Mouse (Mus musculus) embryonic fibroblast, embryonic 13.5 days (primary cell): Measurements from ENCODE around the gene Chd9. TPM values are rescaled to one million over a fixed set of nuclear protein-coding genes. Genes with fewer than 3 reads are reported as not detected.

Experiments used
- H3K27ac ChIP-seq: 2 replicates; pipeline ENCODE4 v1.5.1; 2012; ENCODE audit warnings: low read length, control low read depth, inconsistent platforms; ENCODE audit not compliant: insufficient read depth
- H3K4me1 ChIP-seq: 2 replicates; pipeline ENCODE4 v1.6.1; 2011; ENCODE audit warnings: low read length; ENCODE audit not compliant: control insufficient read depth, insufficient read depth
- H3K4me3 ChIP-seq: 2 replicates; pipeline ENCODE4 v1.5.1; 2011; ENCODE audit warnings: mild to moderate bottlenecking, control low read depth, low read length; ENCODE audit not compliant: insufficient read depth
- CTCF ChIP-seq: IDR thresholded peaks from 2 replicates; pipeline ENCODE4 v1.5.1; 2011; ENCODE audit warnings: mild to moderate bottlenecking, control low read depth, low read length, moderate library complexity, borderline replicate concordance; ENCODE audit not compliant: insufficient read depth
- POLR2A ChIP-seq: IDR thresholded peaks from 2 replicates; pipeline ENCODE4 v1.6.1; 2011; ENCODE audit warnings: low read depth, mild to moderate bottlenecking, control low read depth, low read length, moderate library complexity
- polyA plus RNA-seq: library from polyadenylated mRNA; stranded (reverse); fragments of >200 nt; gene quantifications from 2 replicates; pipeline ENCODE4 v1.2.4, GENCODE M21; 2011; ENCODE audit warnings: low read depth; ENCODE audit not compliant: missing spikeins, insufficient read length

The Chd9 gene
- polyA plus RNA-seq, 1 experiment: 83.6 TPM

DNA sequence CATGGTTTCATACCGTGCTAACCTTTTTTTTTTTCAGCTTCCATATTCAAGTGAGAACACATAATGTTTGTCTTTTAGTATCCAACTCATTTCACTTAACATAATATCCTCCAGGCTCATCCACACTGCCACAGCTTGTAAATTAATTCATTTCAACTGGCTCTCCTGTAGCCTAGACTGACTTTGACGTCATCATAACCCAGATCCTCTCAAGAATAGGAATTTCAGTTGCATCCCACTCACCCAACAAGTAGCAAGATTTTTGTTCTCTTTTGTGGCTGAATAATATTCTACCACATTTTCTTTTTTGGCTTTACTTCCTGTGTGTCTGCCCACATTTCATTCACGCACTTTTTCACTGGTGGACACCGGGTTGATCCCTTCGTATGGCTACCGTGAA lies 9.3 kb downstream of the Chd9 start:
- no peak overlapping the region for H3K4me3 ChIP-seq
- peaks cover 22% of the 10 kb centered on the region for H3K4me1 ChIP-seq
- no peak for TF ChIP-seq POLR2A
- no peak for TF ChIP-seq CTCF
- no peak overlapping the region for H3K27ac ChIP-seq

DNA sequence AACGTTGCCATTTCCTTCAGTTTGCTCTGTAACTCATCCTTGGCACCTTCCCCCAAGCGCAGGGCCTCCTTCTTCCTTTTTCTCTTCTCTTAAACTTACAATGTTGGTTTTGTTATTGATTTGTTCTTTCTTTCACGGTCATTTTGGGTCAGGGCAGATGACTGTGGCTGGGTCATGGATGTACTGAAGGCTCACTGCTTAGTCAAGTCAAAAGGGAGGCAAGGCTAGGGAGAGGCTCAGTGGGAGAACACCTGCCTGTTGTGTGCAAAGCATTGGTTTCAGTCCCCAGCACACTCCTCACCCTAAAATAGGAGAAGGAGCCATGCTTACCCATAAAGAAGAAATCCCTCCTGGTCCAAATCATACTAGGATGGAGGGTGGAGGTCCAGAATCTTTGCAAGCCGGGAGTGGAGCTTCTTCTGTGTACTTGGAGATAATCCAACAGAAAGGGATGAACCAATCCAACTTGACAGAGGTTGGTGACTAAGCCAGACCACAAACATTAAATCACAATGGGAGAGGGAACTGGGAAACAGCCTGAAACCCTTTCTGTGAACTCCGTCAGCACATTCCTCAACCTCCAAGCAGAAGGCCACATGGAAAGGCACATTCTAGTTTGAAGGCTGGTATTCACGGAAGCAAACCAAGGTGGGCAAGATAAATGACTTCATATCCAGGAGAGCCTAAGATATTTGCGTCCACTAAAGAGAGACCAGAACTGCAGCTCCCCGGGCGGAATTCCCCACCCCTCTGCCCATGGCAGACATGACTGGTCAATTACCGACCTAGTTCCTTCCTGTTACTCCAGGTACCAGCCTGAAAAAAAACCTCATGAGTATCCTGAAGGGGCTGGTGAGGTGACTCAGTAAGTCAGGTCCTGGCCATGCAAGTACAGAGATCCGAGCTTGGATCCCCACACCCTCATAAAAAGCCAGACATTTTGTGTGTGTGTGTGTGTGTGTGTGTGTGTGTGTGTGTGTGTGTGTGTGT lies 11.9 kb downstream of the Chd9 start:
- Histone ChIP-seq H3K27ac (peak overlapping the region; percentile 77), H3K4me3 (no peak overlapping the region), H3K4me1 (peaks cover 10% of the 10 kb centered on the region)
- TF ChIP-seq CTCF (no peak), POLR2A (no peak)

DNA sequence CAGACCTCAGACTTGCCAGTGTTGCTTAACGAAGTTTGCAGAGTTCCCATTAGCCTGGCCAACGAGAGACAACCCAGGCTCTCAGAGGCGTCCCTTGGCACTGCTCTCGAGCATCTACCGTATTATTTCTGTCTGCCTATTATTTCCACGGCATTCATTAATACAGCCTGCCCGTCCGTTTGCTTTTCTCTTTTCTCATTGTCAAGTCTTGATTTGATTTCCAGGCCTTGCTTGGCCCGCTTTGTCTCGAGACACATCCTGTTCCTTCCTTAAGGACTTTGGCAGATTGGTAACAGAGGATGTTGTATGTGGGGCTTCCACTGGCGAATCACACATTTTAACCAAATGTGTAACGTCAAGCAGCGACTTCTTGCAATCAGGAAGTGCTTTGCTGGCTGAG lies 13.2 kb downstream of the Chd9 start:
- TF ChIP-seq POLR2A (no peak), CTCF (no peak)
- Histone ChIP-seq H3K4me1 (peaks cover 10% of the 10 kb centered on the region), H3K27ac (no peak overlapping the region), H3K4me3 (no peak overlapping the region)

DNA sequence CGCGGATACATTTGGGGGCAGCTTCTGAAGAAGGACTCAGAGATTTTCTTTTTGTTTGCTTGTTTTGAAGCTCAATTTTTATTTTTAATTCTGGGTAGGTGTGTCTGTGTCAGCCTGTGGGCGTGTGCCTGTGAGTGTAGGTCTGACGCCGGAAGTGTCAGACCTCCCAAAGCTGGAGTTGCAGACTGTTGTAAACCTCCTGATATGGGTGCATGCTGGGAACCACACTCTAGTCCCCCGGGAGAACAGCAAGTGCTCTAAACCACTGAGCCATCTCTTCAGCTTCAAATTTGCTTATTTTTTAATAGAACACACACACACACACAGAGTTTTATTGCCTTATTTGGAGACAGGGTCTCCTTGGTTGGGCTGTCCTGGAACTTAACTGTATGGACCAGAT lies 15.0 kb downstream of the Chd9 start:
- H3K4me3 ChIP-seq: no peak overlapping the region
- H3K27ac ChIP-seq: no peak overlapping the region
- TF ChIP-seq CTCF: no peak
- TF ChIP-seq POLR2A: no peak
- H3K4me1 ChIP-seq: peaks cover 10% of the 10 kb centered on the region

DNA sequence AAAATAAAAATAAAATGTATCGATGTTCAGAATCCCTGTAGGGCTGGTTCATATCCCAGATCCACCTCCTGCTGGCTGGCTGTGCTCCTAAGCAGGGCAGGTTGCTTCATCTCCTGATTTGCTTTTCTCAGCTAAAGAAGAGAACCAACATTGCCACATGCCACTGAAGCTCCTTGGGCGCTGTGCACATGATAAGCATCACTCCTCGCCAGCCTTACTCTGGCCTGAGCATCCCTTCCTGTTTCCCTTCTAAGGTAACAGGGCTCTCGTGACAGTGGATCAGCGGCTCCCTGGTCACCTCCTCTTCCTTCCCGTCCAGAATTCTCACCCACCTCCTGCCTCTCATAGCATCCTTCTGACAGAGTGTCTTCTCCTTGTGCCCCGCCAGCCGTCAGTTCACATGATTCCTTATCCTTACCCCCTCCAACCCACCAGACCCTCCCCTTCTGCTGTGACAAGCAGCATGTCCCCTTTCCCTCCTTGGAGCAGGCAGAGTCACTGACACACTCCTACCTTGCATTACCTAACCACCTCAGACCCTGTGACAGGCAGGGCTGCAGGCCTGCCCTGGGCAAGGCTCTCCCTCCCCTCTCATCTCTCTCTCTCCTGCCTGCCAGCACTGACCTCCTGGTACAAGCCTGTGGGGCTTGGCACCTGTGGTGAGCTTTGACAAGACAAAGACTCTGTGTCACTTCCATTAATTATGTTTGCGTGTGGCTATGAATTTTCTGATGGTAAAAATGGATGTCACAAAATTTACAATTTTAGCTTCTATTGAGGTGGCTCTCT lies 16.2 kb downstream of the Chd9 start:
- no peak overlapping the region for H3K4me3 ChIP-seq
- TF ChIP-seq POLR2A (no peak), CTCF (no peak)
- H3K4me1 ChIP-seq: peaks cover 10% of the 10 kb centered on the region
- no peak overlapping the region for H3K27ac ChIP-seq

DNA sequence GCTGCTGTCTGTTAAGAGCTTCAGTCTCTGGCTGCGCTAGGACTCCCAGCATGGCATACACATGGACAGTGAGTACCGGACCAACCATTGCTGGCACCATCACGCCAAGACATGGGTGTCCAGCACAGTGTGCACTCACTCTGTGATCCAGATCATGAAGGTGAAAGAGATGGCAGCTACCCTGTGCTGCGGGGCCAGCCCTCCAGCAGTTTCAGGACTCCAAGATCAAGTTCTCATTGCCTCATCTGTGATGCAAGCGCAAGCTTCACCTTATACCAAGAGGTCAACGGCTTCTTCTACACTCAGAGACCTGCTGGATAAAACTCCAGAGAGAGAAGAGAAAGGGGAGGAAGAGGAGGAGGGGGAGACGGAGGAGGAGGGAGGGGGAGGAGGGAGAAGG lies 19.8 kb downstream of the Chd9 start:
- H3K27ac ChIP-seq: no peak overlapping the region
- H3K4me1 ChIP-seq: no peaks in the 10 kb centered on the region
- no peak overlapping the region for H3K4me3 ChIP-seq
- TF ChIP-seq CTCF (no peak), POLR2A (no peak)

DNA sequence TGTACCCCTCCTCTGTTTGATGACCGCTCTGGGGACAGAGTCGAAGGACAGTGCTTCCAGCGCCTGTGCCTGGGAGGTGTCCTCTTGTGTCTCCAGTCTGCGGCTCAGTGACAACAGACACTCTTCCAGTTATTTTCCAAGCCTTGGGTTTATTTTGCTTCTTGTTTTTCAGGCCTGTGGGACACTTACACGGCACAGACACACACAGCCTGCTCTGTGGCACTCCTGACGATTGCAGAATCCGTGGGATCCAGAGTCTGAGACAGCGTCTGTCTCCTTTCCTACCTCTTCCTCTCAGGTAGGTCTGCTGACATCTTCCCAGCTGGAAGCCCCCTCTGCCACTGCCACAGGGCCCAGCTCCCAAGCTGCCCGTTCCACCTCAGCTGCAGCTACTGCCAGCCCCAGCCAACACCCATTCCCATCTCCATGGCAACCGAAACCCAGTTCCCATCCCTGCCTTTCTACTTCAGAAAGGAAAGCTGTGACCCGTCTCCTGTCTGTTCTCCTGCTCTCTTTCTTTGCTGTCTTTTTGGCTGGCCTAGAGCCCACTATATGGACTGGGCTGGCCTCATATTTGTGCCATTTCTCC lies 21.4 kb downstream of the Chd9 start:
- TF ChIP-seq POLR2A: no peak
- TF ChIP-seq CTCF: no peak
- peaks cover 2% of the 10 kb centered on the region; the same call in 1 of the 2 replicates for H3K4me1 ChIP-seq
- H3K4me3 ChIP-seq: no peak overlapping the region
- no peak overlapping the region for H3K27ac ChIP-seq

DNA sequence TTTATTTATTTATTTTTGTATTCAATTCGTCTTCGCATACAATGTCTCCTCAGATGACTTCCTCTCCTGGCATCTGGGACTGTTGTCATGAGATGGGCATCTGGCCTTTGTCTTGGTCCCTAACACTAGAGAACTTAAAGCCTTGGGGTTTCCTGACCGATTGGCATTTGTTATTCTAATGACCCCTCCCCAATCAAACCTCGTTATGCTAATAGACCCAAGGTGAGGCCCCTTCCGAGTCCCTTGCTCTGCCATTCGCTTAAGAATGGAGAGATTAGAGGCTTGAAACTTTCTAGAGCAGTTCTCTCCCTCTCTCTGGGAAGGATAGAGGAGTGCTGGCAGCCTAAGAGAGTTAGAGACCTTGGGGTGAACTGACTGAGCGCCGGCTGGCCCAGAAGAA lies 23.4 kb downstream of the Chd9 start:
- H3K27ac ChIP-seq: no peak overlapping the region
- TF ChIP-seq CTCF: no peak
- no peak for TF ChIP-seq POLR2A
- no peak overlapping the region for H3K4me3 ChIP-seq
- H3K4me1 ChIP-seq: peaks cover 2% of the 10 kb centered on the region; the same call in 1 of the 2 replicates

DNA sequence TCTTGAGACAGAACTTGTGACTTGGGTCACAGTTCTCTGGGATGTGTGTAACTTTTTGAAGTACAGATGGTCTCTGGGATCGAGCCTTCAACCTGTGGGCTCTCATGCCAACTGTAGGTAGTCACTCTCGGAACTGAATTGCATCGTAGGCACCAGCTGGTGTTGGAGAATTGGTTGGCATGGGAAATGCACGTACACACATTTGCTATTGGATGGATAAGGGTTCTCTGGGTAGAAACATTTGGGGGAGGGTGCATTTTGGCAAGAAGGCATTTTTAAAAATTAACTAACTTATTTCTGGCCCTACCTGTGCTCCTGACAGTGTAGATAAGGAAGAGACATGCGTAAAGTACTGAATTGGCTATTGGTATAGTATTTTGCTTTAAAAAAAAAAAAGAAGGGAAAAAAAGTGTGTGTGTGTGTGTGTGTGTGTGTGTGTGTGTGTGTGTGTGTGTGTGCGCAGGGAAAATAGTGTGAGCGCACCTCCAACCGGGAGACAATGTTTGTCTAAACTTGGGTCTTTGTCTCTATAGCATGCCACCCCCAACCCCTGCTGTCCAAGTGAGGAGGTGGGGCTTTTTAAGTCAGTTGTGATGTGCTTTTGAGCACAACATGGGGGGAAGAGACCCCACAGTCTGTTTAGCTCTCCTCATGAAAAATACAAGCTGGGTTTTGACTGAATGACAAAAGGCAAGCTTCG lies 26.0 kb downstream of the Chd9 start:
- TF ChIP-seq CTCF: no peak
- TF ChIP-seq POLR2A: no peak
- Histone ChIP-seq H3K4me1 (peaks cover 2% of the 10 kb centered on the region; the same call in 1 of the 2 replicates), H3K4me3 (no peak overlapping the region), H3K27ac (no peak overlapping the region)
